Mouse (Mus musculus): Measurements from ENCODE around the gene Cpa1.
A peak's percentile ranks its signal among the peaks of the same experiment; 100 is the strongest.

Cpa1 gene

DNA sequence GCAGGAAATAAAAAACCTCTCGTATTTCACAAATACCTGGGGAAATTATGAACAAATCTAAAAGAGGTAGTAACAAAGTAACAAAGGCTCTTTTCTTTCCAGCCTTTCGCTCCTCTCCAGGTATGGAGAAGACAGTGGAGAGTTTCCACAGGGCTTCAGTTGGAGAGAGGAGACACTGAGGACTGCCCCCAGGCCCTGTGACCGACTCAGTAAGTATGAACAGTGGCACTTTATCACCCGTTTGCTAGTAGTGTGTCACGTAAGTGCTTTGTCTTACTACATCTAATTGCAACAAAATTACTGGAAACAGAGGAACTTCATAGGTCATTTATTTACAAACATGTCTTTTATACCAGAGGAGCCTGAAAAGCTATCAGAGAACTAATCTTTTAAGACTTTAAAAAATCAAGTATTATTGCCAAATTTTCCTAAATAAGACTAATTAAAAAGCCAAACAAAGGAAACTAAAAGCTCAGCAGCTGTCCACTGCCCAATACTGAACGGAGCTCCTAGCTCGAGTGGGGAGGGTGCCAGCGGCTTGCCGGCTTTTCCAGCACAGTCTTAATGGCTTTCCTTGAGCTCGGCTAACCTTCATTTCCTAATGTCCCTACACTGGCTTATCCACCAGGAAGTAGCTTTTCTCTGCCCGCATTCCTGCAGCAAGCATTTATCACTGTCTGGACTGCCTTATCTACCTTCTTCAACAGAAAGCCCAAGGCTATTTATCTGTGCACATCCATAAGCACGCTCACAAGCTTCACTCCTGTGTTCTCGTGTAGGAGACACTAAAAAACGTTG is 34.9 kb downstream of the Cpa1 start:
- peak; percentile 46 for DNase-seq (ENCODE audit: low spot score)

DNA sequence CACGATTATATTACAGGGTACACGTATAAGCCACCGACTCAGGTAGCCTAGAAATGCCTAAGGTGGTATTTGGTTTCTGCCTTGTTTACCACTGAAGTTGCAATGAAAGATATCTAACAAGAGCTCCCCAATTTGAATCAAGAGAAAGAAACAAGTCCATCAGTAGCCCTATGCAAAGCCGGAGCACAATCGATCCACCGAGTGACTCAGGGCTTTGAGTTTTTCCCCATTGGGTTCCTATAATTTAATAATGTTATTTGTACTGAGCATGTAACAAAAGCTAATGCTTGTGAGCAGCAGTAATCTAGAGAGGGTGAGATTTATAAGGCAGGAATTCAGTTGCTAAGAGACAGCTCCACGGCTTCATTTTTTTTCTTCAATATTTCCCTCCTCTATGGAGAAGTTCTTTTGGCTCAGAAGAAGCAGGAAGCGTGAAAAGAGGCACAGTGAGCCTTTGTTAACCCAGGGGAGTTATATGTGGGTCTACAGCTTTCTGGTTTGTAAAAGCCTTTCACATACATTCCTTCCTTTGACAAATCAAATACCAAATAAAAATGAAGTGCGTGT is 35.8 kb downstream of the Cpa1 start:
- peak; percentile 48 for DNase-seq (ENCODE audit: low spot score)

DNA sequence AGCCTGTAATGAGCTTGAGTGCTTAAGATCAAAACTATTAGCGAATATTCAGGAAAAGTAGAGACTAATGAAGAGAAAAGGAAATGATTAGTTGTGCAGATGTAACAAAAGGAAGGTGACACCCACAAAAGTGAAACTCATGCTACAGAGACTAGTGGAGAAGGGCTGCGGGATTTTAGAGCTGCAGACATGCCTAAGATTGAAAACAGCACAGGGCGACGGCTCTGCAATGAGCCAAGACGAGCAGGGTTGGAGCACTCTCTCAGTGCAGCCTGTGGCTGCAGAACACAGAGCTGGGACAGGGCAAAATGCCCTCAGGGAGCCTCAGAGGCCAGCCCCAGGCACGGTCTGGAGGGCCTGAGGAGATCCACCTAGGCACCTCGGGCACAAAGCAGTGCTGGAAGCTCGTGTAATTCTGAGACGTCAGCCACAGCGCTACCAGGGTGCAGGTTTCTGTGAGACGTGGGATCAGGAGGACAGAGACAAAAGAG is 36.3 kb downstream of the Cpa1 start:
- peak; percentile 51 for DNase-seq (ENCODE audit: low spot score)

DNA sequence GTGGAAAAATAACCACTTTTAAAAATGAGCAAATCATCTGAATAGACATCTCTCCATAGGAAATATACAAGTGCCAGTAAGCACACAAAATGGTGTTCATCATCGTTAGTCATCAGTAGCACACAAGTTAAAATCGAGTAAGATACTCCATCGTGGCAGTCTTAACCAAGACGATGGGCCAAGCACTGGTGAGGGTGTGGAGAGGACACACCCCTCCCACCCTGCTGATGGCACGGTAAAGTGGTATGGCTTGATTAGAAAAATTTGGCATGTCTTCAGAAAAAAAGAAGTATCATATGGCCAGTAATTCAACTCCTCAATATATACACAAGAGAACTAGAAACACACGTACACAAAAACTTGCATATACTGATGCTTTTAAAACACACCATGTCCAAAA is 37.5 kb downstream of the Cpa1 start:
- DNase-seq (ENCODE audit: low spot score): no peak

DNA sequence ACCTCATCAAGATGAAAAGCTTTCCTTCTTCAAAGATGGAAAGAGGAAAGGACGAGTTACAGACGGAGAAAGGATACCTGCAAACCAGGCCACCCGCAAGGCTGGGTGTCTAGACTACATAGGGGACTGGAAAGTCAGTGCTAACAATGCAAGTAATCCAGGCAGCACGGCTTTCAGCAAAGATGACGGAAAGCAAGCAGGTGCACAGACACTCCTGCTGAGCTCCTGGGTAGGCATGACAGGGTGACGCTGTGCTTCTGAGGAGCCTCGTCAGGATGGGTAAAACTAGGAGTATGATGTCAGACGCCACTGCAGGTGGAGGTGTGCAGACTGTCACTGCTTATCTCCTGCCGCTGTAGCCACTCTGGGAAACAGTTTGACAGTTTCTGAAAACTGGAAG is 38.6 kb downstream of the Cpa1 start:
- no peak for DNase-seq (ENCODE audit: low spot score)

DNA sequence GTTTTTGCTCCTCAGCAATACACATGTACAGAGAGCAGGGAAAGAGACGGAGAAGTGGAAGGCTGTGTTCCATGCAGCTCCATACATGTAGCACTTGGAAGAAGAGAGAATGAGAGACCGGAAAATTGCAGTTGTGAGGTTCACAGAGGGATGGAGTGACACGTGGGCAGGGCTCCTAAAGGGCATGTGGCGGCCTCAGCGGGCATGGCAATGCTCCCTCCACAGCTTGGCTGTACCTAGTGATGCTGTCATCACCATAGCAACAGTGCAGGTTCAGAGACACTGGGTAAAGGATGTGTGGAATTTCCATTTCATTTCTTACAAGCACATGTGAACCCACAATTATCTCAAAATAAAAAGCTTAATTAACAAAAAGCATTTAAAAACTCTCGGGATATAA is 39.5 kb downstream of the Cpa1 start:
- DNase-seq (ENCODE audit: low spot score): peak; percentile 42

DNA sequence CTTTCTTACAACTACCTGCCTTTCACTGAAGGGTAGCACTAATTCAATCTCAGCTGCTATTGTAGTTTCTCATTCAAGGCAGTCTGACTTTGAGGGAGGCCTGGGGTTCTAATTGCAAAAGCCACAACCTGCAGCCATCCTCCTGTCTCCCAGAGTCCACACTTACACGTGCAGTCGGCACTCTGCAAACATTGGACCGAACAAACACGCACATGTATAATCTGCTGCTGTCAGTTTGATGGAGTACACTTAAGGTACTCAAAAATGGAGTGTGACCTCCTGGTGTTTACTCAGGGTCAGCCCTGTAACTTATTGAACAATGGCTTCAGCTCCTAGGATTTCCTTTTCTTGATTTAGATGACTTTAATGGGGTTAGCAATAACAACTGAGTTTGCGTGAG is 40.5 kb downstream of the Cpa1 start:
- no peak for DNase-seq (ENCODE audit: low spot score)

DNA sequence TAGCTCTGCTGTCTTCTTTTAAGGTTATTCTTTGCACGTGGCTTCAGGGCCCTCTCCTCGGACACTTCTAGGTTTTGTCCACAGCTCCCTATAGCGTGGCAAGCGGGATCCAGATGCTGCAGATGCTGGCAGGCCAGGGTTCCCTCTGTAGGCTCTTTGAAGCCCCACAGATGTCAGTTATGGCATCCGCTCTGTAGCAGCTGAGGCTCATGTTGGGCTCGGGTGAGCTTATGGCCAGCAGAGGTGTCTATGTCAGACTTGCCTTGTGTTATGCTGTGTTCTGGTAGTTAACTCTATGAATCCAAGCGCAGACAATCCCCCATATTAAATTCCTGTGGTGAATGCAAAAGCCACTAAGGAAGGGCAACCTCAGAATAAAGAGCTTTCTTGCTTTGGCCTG is 41.4 kb downstream of the Cpa1 start:
- no peak for DNase-seq (ENCODE audit: low spot score)

DNA sequence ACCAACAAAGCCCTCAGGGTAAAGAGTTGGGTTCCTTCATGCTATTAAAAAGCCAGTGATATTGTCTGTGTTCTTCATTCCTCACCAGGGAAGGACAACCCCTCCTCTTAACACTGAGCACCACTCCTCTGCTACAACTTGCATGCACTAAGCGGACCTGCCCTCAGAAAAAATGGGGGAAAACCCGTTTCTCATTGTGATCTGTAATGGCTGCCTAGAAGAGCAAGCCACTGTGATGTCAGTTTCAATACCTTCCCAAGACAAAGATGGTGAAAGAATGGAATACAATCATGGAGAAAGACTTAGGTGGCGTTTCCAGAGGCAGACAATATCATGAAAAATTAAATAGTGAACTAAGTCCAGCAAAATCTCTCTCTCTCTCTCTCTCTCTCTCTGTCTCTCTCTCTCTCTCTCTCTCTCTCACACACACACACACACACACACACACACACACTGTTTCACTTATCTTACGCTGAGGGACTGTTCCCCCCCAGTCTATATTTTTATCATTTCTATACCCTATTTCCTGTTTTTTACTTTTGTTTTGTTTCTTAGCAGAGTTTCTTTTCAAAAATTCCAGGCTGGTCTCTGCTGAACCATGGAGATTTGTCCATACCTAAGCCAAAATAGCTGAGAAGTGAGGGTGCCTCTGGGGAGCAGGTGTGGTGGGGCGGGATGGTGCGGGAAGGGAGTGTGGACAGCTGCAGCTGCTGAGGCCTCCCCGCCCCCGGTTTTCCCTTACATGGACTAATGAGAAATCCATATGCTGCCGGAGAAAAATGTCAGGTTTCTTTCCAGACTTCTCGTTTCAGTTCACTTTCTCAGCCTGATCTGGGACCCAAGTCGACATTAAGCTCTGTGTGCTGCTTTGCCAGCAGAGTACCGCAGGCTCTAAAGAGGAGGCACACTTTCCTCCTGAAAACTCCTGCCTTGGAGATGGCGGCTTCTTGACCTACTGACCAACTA is 43.2 kb downstream of the Cpa1 start:
- DNase-seq (ENCODE audit: low spot score): peak; percentile 32

DNA sequence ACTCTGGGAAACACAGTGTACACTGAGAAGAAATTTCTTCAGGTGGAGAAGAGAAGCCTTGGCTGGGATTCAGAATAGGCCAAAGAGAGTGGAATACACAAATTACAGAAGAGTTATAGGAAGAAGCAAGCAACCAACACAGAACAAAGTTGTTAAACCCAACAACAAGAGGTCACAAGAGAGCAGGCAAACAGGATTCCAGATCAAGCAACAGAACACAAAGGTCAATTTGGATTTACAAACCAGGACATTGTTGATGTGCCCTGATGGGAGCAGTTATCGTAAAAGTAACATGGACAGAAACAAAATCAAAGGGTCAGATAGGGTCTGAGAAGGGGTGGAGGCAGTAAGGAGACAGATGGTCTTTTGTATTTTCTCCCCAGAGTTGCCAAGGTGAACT is 45.6 kb downstream of the Cpa1 start:
- DNase-seq (ENCODE audit: low spot score): no peak

DNA sequence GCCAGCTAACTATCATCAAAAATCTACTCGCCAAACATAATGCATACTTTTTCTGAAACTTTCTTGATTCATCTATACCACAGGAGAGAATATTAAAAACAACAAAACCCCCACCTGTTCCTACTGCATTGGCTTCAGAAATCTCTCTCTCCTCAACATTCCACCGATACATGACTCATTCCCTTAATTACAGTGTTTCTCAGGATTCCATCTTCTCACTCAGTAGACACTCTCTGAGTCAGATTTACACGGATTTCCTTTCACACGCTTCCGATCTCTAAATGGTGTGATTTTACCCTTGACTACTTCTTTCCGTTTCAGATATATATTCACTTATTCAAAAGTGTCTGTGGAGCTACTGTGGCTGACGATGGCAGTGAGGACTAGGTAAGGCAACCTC is 48.2 kb downstream of the Cpa1 start:
- no peak for DNase-seq (ENCODE audit: low spot score)

DNA sequence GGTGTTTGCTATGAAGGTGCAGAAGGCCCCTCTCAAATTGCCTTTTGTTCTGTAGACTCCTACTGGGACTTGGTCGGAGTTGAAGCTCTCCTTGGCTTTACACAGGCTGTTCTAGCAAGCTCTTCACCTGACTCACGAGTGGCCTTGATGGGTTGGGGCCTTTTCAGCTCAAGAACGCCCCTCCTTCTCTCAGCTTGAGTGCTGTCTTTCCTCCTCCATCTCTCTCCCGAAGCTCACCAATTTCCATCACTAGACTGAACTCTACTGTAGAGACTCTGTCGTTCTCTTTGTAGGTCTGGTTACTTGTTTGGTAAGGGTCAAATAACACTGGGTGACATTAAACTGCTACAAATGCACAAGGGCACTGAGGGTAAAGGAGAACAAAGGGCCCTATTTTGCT is 53.8 kb downstream of the Cpa1 start:
- DNase-seq (ENCODE audit: low spot score): no peak

DNA sequence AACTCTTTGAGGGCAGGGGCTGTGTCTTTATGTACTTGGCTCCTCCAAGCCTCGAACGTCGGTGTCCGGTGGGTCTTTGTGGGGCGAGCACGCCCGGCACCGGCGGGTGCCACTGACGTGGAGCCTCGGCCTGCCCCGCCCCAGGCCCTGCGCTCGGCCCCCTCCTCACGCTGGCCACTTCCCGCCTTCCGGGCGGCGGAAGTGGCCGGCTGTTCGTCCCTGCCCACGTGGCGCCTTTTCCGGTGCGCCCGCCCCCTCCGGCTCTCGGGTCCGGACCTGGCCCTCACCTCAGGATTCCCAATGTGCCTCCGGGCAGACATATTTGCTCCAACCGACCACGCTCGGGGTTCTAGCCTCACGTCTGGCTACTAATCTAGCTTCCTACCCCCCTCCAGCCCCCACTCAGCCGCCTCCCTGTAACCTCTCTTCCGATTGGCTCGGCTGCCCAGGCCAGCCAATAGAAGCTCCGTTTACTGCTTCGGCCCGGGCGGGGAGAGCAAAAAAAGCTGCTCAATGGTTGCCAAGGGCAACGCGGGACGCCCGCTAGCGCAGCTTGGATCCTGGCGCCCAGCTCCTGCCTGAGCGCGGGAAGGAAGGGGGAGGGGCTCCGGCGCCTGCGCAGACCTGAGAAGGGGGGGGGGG is 54.5 kb downstream of the Cpa1 start, which contains the start of gene Cep41:
Gene Cep41 (minus strand): TSS at position 400 of the 642 bp plus-strand sequence.
- DNase-seq (ENCODE audit: low spot score): peak; percentile 98

DNA sequence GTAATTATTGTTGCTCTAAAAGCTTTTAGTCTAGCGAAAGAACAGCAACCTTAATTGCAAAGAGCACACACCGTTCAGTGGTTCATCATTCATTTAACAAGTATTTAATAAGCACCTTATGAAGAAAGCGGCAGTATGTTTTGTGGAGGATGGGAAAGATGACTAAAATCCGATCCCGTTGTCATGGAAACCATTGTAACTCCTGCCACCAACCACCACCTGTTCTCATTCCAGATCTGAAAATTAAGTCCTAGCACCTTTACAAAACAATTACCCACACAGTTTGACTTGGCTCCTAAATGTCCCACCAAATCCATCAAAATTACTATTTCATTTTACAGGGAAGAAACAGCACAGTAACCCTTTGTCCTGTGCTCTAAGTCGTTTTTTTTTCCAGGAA is 55.2 kb downstream of the Cpa1 start:
- no peak for DNase-seq (ENCODE audit: low spot score)
